Mouse (Mus musculus) adipocyte (in vitro differentiated cells): Measurements from ENCODE around the gene Hdac7.

Experiments used
- DNase-seq: peaks from one replicate; pipeline ENCODE4 v3.0.0-alpha.2; 2016; ENCODE audit warnings: low spot score

Gene Hdac7

DNA sequence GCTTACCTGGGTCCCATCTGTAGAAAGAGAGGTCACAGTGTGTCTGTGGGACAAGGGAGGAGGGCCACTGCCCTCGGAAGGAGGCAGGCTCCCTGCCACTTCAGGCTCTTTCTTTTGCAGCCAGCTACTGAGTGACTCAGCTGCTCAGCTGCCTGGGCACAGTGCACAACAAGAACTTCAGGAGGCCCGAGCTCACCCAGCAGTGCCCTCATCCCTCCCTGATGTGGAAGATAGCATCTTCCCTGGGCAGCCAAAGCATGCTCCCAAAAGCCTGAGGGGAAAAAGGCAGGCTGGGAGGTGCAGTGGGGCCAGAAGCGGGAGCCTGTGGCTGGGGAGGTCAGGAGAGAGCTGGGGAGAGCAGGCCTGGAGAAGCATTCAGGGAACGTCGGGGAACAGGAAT lies 29.6 kb downstream of the Hdac7 start:
- DNase-seq = peak; percentile 51

DNA sequence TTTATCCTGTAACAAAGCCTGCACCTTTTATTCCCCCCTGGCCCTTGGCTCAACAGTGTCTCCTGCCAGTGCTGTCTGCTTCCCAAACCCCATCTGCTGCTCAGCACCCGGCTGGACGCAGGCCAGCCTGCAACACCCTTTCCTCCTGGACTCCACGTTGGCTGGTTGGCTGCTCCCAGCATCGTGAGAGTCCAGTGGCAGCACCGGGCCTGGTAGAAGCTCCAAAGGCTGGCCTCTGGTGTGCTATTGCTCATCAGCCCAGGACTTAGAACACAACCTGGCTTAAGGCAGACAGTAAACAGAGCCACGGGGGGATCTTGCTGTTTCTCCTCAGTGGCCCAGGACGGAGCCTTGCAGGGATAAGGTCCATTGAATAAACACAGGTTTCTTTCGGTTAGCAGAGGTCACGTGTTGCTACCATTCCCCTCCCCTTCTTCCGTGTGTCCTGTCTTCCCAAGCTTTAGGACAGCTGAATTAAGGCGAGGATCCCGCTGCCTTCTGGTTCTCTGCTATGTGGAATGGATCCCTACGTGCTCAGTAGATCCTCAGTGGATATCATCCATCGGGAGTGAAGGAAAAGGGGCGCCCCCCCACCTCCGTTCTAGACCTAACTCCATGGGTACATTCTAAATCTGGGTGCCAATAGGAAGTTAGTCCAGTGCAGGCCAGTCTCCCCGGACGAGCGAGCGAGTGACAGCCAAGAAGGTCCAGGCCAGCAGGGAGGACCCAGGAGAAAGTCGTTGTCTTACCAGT lies 30.7 kb downstream of the Hdac7 start:
- DNase-seq = no peak

DNA sequence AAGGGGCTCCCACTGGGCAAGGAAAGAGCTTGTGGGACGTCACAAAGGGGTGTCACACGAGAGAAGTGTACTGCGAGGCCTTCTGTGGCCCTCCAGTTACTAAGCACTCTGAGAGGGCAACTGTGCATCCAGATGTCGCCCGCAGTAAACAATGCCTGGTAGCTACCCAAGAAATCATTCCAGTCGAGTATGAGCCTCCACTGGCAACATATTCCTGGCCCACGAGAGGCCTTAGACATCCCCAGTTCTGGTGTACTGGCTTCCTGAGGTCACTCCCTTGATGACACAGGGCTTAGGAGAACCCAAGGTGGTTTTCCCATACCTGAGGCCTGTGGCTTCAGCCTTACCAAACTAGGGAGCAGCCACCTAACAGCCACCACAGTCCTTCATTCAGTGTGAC lies 31.4 kb downstream of the Hdac7 start:
- DNase-seq = no peak

DNA sequence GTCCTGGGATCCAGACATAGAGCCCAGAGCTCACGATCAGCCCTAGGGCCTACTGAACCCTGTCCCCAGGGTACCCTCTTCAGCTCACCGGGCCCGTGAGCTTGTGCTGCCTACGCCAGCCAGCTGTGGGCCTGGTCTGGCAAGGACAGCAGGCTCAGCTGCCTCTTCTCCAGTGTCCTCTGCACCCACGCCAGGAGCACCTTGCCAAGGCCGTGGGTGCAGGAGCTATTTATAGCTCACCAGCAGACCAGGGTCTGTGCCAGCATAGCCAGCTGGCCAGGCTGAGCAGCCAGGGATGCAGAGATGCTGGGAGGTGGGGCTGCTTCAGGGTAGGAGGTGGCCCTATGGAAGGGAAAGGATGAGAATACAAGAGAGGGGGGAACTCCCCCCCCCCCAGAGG lies 32.2 kb downstream of the Hdac7 start:
- peak; percentile 92 for DNase-seq

DNA sequence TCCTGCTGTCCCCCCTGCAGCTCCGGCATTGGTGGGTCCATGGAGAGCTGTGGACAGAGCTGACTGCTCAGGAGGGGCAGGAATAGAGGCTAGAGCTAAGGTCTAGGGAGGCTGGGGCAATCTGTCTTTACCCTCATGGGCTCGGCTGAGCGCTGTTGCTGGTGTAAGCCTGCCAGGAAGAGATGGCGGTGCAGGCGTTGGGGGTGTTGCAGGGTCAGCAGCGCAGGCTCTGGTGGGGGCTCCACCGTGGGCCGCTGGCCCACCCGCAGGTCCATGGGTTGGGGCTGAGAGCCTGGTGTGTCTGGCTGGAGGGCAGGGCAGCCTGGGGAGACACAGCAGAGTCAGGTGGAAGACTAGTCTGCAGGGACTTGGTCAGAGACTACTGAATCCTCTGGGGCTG lies 33.0 kb downstream of the Hdac7 start:
- DNase-seq = no peak

DNA sequence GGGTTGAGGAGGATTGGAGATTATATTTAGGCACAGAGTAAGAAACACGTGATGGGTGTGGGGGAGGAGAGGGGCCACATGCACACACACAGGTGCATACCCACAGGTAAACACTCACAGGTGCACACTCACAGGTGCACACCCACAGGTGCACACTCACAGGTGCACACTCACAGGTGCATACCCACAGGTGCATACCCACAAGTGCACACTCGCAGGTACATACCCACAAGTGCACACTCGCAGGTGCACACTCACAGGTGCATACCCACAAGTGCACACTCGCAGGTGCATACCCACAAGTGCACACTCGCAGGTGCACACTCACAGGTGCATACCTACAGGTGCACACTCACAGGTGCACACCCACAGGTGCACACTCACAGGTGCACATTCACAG lies 33.9 kb downstream of the Hdac7 start:
- no peak for DNase-seq

DNA sequence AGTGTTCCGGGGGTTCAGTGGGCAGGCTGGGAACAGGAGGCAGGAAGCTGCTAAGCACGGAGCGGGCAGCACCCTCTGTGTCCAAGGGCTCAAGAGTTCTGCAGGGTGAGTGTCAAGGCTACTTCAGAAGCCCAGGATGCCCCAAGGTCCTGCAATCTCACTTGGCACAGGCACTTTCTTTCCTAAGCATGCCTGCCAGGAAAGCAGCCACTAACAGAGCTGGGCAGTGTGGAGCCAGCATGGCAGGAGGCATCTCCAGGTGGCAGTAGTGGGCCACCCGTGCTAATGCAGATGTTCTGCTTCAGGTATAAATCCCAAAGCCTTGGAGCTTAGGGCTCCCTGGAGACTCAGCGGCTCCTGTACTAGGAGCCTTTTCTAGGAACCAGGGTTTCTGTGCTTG lies 34.4 kb downstream of the Hdac7 start:
- peak; percentile 66 for DNase-seq

DNA sequence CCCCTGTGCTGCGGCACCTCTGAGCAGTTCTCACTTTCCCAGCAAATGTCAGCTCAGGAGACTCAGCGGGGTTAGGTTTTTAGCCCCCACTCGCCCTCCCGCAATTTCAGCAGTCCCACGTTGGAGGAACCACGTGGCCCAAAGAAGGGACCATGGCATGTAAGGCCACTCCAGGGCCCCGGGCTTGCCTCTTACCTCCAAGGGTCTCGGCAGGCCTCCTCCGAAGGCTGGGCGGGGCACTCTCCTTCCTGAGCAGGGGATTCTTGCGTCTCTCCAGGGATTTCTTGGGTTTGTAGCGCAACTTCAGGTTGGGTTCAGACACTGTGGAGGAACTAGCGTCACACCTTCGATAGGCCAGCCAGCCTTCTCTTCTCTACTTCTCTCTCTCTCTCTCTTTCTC lies 35.1 kb downstream of the Hdac7 start:
- DNase-seq = no peak

DNA sequence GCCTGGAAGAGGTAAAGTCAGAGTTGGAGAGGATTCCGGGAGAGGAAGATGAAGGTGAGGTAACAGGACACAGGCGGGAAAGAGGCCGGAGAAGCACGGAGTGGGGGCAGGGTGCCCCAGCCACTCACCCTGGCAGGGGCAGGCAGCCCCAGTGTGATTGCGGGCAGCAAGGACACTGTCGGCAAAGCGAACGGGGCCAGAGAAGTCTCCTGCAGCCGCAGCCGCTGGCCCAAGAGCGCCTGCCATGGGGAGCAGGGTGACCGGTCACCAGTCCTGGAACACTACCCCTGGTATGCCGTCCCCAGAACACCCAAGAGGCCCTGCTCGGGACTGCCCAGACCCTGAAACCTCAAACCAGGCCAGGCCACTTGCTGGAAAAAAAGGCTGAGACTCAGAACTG lies 35.8 kb downstream of the Hdac7 start:
- no peak for DNase-seq

DNA sequence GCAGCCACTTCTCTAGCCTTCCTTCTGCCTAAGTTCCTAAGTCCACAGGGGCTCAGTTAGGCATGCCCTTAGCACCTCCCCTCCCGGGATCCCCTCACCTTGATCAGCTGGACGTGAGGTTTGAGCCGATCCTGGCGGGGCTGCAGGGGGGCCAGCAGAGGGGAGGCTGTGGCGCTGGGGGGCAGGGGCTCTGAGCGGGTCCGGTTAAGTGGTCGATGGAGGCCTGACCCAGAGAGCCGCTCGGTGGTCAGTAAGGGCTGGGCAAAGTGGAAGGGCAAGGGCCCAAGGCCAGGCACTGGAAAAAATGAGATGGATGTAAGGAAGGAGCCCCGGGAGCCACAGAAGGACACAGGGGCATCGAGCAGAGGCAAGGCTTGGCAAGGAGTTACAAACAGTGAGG lies 36.4 kb downstream of the Hdac7 start:
- no peak for DNase-seq

DNA sequence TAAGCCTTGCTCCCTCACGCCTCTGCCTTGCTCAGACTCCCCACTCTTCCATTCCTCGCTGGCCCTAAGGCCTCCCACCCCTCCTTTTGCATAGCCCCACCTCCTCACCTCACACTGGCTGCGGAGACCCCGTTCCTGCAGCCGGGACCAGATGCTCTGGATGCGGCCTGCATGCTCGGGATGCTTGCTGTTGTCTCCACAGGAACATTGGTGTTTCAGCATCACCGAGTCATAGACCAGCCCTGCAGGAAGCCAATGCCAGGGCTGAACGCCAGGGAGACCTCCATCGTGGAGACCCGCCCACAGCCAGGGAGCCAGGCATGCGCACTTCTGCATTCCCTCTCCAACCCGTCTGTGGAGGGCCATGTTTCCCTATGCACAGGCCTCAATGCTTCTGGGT lies 41.7 kb downstream of the Hdac7 start:
- DNase-seq = no peak

DNA sequence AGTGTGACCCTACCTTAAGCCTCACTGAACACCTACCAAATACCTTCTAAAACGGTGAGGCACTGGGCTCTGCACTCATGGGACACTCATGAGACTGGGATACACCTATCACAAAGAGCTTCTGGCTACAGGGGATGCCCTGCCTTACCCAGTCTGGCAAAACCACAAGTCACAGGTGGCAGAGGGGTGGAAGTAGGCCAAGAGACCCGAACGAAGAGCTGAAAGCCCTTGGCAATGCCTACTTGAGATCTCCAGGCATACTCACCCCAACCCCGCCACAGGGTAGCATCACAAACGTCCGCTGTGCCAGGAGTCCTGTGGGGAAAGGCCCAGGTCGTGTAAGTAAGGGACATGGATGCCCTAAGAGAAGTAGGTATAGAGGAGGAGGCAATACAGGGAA lies 42.5 kb downstream of the Hdac7 start:
- no peak for DNase-seq

DNA sequence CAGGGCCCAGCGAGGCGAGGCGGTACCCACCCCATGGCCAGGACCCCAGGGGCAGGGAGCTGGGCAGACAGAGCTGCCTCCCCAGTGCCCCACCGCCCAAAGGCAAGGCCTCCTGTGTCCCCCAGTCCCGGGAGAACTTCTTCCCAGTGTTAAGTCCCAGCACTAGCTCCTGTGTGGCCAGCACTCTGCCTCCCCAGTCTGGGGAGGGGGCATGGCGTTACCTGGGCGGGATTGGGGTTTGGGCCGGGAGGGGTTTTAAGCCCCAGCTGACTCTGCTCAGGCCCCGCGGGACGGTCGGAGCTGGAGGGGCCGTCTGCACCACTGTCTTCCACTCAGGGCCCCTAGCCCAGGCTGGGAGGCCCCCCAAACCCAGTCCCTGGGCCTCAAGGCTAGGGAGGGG lies 43.4 kb downstream of the Hdac7 start:
- no peak for DNase-seq

DNA sequence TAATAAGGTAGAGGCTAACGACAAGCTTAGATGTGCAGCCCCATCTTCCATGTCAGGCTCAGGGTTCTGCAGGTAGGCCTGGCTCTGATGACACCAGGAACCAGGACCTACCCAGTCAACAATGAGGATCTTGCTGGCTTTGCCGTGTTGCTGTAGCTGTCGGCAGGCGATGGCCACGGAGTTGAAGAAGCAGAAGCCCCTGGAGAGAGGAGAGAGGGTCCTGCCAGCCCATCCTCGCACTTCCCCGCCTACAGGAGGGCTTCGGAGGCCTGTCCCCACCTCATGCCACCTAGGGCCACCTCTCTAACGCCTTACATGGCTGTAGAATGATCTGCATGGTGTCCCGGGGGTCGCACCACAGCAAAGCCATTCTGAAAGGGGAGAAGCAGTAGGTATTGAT lies 44.9 kb downstream of the Hdac7 start:
- DNase-seq = no peak

DNA sequence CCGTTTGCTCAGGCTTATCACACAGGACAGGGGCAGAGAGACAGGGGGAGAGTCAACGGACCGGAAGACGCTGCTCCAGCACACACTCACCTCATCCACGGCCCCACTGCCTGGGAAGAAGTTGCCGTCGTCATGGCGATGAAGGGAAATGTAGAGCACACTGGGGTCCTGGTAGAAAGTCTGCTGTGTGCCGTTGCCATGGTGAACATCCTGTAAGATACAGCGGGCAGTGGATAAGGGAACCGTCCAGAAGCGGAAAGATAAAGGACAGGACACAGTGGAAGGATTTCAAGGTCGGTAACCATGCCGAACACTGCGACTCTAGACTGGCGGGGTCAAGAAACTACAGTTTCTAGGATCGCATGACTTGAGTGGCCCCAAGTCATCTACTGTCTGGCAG lies 46.2 kb downstream of the Hdac7 start:
- no peak for DNase-seq

DNA sequence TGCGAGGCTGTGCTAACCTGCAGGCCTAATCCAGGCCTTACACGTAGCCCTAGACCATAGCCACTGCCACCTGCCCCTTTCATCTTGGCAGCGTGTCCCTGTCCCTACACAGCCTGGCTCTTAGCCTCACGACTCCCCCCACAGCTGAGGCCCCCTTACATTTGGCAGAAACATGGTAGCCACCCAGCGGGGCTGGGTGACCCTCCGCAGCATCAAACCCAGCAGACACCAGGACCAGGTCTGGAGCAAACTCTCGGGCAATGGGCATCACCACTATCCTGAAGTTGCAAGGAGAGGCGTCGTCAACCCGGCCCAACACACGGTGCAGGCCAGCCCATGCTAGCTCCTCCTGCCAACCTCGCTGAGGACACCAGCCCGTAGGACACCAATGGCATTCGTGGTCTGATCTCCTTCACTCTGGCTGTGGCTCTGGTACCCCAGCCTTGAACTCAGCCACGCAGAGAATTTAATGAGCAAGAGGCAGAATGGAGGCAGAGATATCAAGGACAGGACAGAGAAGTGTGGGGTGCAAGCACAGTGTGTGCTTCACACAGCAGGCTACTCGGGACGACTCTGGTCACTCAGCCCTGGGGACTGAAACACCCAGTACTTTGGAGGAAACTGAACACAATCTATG lies 47.5 kb downstream of the Hdac7 start:
- no peak for DNase-seq

DNA sequence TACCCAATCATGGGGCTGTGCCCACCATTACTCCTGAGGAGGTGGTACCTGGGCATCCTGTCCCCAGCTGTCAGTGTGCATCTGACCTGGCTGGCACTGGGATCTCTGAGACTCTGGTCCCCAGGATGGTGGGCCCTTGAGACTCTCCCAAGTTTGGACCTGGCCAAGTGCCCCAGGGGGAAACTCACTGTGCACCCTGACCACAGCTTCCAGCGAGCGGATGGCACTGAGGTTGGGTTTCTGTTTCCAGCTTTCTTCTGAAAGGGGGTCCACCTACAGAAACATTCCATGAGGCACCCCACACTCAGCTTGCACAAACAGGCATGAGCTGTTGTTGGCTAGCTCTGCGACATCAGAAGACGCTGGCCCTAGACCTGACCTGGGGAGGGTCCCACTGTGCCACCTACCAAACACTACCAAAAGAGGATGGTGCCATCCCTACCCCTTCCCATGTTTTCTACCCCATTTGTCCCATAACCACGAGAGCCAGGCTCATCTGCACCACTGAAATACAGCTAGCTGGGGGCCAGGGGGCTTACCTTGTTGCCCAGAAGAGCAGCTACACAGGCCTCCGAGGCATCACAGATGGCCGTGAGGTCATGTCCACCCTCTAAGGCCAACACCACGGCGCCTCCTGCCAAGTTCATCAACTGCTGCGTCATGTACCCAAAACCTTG lies 48.6 kb downstream of the Hdac7 start:
- DNase-seq = no peak

DNA sequence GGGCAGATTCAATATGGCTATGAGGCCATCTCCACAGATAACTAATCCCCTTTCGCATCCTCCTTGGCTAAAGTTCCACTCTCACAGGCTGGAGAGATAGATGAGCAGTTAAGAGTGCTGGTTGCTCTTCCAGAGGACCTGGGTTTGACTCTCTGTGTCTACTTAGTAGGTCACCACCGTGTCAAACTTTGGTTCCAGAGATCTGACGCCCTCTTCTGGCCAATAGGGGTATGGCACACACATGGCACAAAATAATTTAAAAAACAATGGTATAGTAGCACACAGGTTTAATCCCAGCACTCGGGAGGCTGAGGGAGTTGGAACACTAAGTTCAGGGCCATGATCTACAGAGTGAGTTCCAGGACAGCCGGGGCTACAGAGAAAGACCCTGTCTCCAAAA lies 50.0 kb downstream of the Hdac7 start:
- DNase-seq = no peak

DNA sequence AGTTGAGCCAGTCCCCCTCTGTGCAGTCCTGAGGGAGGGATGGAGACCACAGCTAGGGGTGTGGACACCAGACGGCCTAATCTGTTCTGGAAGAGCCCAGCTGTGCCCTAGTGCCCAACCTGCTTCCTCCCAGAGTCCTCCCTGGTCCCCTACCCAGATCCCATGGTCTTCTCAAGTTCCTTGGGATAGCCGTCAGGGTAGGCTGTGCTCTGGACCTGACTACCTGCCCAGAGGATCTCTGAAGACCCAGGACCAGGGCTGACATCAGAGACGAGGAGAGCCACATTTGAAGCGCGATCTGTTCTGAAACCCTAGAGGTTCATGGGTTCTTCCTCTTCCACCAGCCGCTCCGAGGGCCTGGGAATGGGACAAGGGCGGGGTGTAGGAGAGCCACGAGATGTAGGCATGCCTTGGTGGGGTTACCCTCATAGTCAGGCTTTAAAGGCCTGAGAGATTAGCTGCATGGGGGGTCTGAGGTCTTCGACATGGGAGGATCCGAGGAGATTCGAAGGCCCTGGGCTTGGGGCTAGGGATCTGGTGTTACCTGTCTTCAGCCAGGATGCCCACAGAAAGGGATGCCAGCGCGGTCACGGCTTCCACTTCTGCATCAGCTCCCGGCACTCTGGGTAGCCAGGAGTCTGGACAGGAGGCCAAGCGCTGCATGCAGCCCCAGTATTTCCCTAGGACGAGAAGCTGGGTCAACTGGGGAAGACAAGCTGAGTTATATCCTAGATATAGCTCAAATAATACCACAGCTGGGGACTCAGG lies 50.7 kb downstream of the Hdac7 start:
- DNase-seq = no peak

DNA sequence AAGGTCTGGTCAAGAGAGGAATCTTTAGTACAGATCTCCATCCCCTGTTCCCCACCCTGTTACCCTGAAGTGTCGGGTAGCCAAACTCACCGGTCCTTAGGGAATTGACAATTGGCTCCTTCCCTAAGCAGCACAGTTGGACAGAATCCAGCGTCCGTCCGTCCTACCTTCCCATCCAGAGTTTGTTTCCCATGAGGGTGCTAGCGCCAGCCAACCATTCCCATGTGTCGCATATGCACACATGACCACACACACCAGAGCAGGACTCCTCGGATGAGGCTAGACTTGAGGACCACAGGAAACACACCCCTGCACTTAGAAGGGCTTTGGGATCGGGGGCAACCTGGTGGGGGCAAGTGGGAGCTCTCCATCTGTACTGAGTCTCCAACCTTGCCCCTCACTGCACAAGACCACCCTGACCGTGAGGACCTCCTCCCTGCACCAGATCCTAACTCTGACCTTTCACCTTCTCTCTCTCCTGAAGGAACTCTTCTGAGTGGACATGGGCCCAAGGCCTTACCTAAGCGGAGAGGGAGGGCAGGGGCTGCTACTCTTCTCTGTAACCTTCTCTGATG lies 53.1 kb downstream of the Hdac7 start:
- DNase-seq = no peak

DNA sequence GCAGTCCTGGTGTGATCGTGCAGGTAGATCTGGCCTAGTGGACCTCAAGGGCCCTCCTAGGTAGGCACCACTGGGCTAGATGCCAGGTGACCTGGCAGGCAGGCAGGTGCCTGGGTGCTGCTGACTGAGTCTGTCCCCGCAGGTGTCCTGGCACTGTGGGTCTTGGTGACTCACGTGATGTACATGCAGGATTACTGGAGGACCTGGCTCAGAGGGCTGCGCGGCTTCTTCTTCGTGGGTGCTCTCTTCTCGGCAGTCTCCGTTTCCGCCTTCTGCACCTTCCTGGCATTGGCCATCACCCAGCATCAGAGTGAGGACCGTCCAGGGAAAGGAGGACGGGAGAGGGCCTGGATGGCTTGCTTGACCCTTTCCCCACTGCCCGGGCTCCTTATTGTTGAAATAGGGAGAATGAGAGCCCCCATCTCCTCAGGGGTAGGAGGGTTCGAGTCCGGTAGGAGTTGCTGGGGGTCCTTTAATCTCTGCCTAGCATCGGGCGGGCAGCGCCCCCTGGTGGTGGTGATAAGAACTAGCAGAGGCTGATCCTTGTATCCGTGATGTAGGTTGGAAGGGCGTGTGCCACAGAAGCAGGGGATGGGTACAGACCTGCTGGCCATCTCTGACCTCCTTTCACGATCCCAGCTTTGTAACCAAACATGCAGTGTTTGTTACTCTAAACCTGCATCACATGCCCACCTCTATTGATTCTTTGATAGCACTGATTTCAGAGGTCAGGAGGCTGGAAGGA lies 54.4 kb downstream of the Hdac7 start:
- peak; percentile 67 for DNase-seq

DNA sequence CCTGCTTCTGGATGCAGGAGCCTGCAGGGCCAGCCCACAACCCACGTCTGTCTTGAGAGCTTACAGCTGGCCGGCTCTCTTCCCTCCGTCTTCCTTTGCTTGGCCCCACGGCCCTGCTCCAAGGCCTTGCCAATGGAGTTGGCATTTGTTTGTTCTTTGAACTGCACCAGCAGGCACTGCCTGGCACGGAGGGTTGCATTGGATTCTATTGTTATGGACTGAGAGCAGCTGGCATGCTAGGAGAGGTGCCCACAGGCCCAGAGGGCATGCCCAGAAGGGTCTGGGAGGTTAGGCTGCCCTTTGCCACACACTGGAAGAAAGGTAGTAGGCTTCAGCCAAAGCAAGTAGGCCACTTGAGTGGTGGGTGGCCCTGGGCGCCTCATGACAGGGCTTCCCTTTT lies 55.5 kb downstream of the Hdac7 start:
- peak; percentile 84 for DNase-seq
